Mouse (Mus musculus): Measurements from ENCODE around the gene 1700001O22Rik. TPM values are rescaled to one million over a fixed set of nuclear protein-coding genes. Genes with fewer than 3 reads are reported as not detected.

The 1700001O22Rik gene
- 2.1 and 2.6 TPM in 2 replicates for polyA plus RNA-seq (2015; fragmentation: Nextera tagmentation; extraction: Ambion mirVana)

DNA sequence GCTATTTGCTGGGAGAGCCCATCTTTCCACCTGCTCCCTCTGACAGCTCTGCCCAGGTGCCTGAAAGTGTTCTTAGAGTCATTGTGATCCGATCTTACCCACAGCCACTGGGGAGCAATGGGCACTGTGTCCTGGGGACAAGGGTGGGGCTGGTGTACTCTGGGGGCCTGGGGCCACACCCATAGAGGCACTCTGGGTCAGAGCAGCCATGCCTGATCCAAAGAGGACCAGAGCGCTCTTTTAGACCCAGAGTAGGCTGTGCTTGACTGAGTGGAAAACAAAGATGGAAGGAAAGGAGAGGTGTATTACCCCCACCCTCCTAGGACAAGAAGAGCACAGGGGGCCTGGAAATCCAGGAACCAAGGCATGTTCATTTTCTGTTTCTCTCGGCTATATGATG lies at the start of gene 1700001O22Rik:
Gene 1700001O22Rik (minus strand): TSS at position 58 of the 400 bp plus-strand sequence.
- H3K27ac ChIP-seq, result no peak within 1 kb of the TSS
- peaks cover 25% of the 10 kb centered on the region for H3K4me1 ChIP-seq (replicated peaks)
- 80% methylated on average over 3 of the region's 3 CpGs for WGBS
- H3K4me3 ChIP-seq, result no peak within 1 kb of the TSS
- ATAC-seq (replicated peaks; ENCODE audit: insufficient number of reproducible peaks, insufficient read depth, low FRiP score, low read depth), result no peak
- peaks cover 40% of the 10 kb centered on the region for H3K27me3 ChIP-seq
- H3K9me3 ChIP-seq (replicated peaks), result no peaks in the 10 kb centered on the region
- no peak within 1 kb of the TSS for H3K9ac ChIP-seq
- H3K4me2 ChIP-seq, result no peak within 1 kb of the TSS
- no peaks in the 10 kb centered on the region for H3K36me3 ChIP-seq

DNA sequence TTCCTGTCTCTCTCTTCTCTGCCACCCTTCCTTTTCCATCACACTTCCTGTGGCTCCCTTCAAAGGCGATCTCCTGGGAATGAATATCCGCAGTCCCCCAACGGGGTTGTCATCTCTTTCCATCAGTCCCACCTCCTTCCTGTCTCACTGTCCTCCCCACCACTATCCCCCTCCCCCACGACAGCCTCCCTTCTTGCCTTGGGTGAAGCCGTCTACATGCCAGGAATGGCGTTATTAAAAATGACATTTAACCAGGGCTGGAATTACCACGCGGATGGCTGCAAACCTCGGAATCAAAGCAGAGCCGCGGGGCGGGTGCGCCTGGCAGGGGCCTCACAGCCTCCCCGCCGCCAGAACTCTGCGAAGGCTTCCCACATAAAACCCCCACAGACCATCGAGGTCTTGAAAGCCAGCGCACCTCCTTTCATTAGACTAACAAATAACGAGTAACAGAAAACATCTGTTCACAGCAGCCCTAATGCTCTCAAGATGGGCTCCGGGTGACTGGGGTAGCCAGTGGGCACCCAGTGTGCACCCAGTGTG lies 49.4 kb upstream of the 1700001O22Rik start:
- Histone ChIP-seq H3K27ac (no peak overlapping the region), H3K4me2 (no peak overlapping the region), H3K36me3 (no peaks in the 10 kb centered on the region), H3K9me3 (replicated peaks) (no peaks in the 10 kb centered on the region), H3K9ac (no peak overlapping the region), H3K4me3 (no peak overlapping the region), H3K4me1 (replicated peaks) (peaks cover 30% of the 10 kb centered on the region), H3K27me3 (no peaks in the 10 kb centered on the region)
- WGBS, result 33% methylated on average over 20 of the region's 20 CpGs
- ATAC-seq (replicated peaks; ENCODE audit: insufficient number of reproducible peaks, insufficient read depth, low FRiP score, low read depth), result no peak

DNA sequence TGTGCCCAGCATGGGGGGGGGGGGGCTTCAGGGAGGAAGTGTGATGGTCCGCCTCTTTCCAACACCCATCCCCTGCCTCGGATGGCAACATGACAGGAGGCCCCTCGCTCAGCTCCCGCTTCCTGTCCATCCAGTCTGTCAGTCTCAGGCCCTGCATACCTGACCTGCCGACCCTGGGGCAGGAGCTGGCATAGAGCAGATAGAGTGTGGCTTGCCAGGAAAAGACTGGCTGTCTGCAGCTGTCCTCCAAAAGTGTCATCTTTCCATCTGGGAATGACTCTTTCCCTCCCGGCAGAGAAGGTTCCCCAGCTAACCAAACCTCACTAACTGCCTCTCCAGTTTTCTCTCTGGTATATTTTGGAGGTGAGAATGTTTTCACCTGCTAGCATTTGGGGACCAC lies 47.1 kb upstream of the 1700001O22Rik start:
- Histone ChIP-seq H3K27me3 (no peaks in the 10 kb centered on the region), H3K27ac (no peak overlapping the region), H3K4me2 (no peak overlapping the region), H3K9ac (no peak overlapping the region), H3K36me3 (no peaks in the 10 kb centered on the region), H3K9me3 (replicated peaks) (no peaks in the 10 kb centered on the region), H3K4me3 (no peak overlapping the region), H3K4me1 (replicated peaks) (peaks cover 48% of the 10 kb centered on the region)
- no peak for ATAC-seq (replicated peaks; ENCODE audit: insufficient number of reproducible peaks, insufficient read depth, low FRiP score, low read depth)
- 26% methylated on average over 6 of the region's 6 CpGs for WGBS

DNA sequence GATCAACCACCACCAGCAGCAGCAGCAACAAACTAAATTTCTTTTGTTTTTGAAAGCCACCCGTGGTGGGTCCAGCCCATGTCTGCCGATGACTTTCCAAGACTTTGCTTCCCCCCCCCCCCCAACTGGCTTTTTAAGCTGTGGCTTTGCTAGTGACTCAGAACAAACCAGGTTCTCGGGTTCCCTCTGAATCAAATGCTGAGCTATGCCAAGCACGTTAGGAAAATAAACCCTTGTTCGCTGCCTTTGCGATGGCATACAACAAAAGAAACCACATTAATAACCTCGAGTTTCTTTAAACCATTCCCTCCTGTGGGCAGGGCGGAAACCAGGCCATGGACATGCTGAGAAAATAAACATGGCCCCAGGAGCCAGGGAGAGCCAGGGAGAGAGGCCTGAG lies 44.7 kb upstream of the 1700001O22Rik start:
- no peak overlapping the region for H3K9ac ChIP-seq
- H3K4me3 ChIP-seq, result no peak overlapping the region
- H3K9me3 ChIP-seq (replicated peaks), result no peaks in the 10 kb centered on the region
- no peak for ATAC-seq (replicated peaks; ENCODE audit: insufficient number of reproducible peaks, insufficient read depth, low FRiP score, low read depth)
- no peak overlapping the region for H3K27ac ChIP-seq
- WGBS, result 70% methylated on average over 8 of the region's 8 CpGs
- H3K27me3 ChIP-seq, result 0 out of 2 replicates have a peak, but pooled peaks cover 5% of the 10 kb centered on the region
- H3K4me1 ChIP-seq (replicated peaks), result peaks cover 52% of the 10 kb centered on the region
- H3K4me2 ChIP-seq, result no peak overlapping the region
- H3K36me3 ChIP-seq, result no peaks in the 10 kb centered on the region

DNA sequence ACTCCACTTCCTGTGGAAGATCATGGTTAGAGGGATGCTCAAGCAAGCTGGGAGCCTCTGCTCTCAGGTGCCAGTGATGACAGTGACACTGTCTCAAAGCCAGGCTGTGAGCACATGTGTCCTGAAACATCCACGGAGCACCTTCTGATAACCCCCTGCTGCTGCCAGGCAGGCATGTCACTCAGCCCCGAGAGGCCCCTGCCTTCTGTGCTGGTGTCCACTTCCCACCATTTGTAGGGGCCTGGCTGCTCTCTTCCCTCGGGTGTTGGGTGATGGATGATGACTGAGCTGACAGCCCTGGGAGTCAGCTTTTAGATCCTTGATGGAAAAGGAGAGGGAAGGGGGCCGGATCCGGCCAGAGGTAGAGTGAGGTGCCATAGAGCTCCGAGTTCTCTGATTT lies 43.3 kb upstream of the 1700001O22Rik start:
- H3K4me3 ChIP-seq, result peak overlapping the region; percentile 9
- 11% methylated on average over 6 of the region's 6 CpGs for WGBS
- H3K9ac ChIP-seq, result no peak overlapping the region
- no peaks in the 10 kb centered on the region for H3K9me3 ChIP-seq (replicated peaks)
- H3K27me3 ChIP-seq, result 0 out of 2 replicates have a peak, but pooled peaks cover 5% of the 10 kb centered on the region
- peak overlapping the region; percentile 63 for H3K27ac ChIP-seq
- H3K36me3 ChIP-seq, result no peaks in the 10 kb centered on the region
- peak overlapping the region; percentile 80 for H3K4me2 ChIP-seq
- peak; percentile 40; the same call in 1 of the 2 replicates for ATAC-seq (replicated peaks; ENCODE audit: insufficient number of reproducible peaks, insufficient read depth, low FRiP score, low read depth)
- peaks cover 50% of the 10 kb centered on the region for H3K4me1 ChIP-seq (replicated peaks)

DNA sequence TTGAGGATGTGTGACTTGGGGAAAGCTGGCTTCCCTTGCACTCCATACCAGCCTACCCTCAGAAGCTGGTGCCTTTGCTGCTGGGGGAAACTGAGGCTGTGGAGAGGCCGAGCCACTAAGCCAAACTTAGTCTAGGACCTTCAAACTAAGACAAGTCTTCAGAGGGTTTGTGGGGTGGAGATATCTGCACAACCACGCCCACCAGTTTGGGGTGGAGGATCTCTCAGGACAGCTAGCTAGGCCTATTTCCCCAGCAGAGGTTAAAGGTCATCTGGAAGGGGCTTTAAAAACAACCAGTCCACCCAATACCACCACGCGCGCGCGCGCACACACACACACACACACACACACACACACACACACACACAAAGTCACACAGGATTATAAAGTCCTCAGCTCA lies 42.8 kb upstream of the 1700001O22Rik start:
- no peak for ATAC-seq (replicated peaks; ENCODE audit: insufficient number of reproducible peaks, insufficient read depth, low FRiP score, low read depth)
- Histone ChIP-seq H3K4me1 (replicated peaks) (peaks cover 46% of the 10 kb centered on the region), H3K9me3 (replicated peaks) (no peaks in the 10 kb centered on the region), H3K27ac (peak overlapping the region; percentile 63), H3K36me3 (no peaks in the 10 kb centered on the region), H3K9ac (peak overlapping the region; percentile 67), H3K4me2 (peak overlapping the region; percentile 80), H3K27me3 (0 out of 2 replicates have a peak, but pooled peaks cover 5% of the 10 kb centered on the region), H3K4me3 (peak overlapping the region; percentile 61)
- 26% methylated on average over 8 of the region's 8 CpGs for whole genome bisulfite sequencing

DNA sequence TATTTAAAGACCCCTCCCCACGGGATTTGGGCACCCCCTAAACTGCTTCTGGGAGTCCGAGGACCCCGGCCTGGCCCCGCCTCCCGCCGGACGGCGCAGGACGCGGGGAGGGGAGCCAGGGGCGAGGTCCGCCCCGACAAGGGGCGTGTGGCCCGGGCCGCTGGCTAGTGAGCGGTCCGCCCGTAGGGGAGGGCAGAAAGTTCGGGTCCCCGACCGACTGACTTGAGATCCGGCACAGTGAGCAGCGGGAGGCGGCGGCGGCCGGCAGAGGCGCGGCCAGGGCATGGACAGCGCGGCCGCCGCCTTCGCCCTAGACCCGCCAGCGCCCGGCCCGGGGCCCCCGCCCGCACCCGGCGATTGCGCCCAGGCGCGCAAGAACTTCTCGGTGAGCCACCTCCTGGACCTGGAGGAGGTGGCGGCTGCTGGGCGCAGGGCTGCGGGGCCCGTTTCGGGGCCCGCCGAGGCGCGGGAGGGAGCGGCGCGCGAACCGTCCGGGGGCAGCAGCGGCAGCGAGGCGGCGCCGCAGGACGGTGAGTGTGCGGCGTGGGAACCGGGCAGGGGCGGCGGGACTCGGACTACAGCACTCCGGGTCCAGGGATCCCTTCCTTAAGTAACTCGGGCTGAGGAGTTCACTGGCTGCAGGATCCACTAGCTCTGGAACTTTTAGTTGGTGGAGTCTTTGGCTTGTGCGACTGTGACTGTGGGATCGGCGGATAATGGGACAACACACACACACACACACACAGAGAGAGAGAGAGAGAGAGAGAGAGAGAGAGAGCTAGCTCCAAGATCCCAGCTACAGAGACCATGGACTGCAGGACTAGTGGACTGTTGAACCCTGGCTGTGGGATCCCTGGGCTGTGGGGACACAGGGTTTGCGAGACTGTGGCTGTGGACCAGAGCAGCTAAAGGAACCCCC lies 42.0 kb upstream of the 1700001O22Rik start:
- Histone ChIP-seq H3K36me3 (no peaks in the 10 kb centered on the region), H3K4me1 (replicated peaks) (peaks cover 38% of the 10 kb centered on the region), H3K27me3 (0 out of 2 replicates have a peak, but pooled peaks cover 5% of the 10 kb centered on the region), H3K9ac (peak overlapping the region; percentile 67), H3K9me3 (replicated peaks) (no peaks in the 10 kb centered on the region), H3K27ac (peak overlapping the region; percentile 63), H3K4me3 (peak overlapping the region; percentile 61), H3K4me2 (peak overlapping the region; percentile 80)
- 0 out of 2 replicates have a peak, but pooled peaks have one; percentile 21 for ATAC-seq (replicated peaks; ENCODE audit: insufficient number of reproducible peaks, insufficient read depth, low FRiP score, low read depth)
- under 1% methylated on average over 78 of the region's 80 CpGs for WGBS

DNA sequence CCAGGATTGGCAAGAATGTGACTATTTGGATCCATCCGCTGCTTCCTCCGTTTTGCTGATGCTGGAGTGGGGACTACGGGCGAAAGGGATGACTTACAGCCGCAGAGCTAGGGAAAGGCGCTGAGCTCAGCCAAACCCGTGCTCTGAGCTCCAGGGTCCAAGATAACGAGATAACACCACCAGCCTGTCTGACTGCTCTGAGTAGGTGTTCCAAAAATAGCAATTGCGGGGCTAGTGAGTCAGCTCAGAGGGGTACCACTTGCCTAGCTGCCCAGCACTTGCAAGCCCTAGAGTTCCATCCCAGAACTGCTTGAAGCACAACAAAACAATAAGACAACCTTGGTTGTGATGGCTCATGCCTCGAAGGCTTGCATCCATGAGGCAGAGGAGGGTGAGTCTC lies 39.2 kb upstream of the 1700001O22Rik start:
- peak; percentile 44; the same call in 1 of the 2 replicates for ATAC-seq (replicated peaks; ENCODE audit: insufficient number of reproducible peaks, insufficient read depth, low FRiP score, low read depth)
- Histone ChIP-seq H3K4me3 (no peak overlapping the region; the same call in 1 of the 2 replicates), H3K27ac (peak overlapping the region; percentile 48), H3K4me1 (replicated peaks) (peaks cover 35% of the 10 kb centered on the region), H3K9ac (no peak overlapping the region), H3K36me3 (no peaks in the 10 kb centered on the region), H3K9me3 (replicated peaks) (no peaks in the 10 kb centered on the region), H3K4me2 (peak overlapping the region; percentile 36), H3K27me3 (0 out of 2 replicates have a peak, but pooled peaks cover 5% of the 10 kb centered on the region)
- WGBS, result 16% methylated on average over 10 of the region's 10 CpGs

DNA sequence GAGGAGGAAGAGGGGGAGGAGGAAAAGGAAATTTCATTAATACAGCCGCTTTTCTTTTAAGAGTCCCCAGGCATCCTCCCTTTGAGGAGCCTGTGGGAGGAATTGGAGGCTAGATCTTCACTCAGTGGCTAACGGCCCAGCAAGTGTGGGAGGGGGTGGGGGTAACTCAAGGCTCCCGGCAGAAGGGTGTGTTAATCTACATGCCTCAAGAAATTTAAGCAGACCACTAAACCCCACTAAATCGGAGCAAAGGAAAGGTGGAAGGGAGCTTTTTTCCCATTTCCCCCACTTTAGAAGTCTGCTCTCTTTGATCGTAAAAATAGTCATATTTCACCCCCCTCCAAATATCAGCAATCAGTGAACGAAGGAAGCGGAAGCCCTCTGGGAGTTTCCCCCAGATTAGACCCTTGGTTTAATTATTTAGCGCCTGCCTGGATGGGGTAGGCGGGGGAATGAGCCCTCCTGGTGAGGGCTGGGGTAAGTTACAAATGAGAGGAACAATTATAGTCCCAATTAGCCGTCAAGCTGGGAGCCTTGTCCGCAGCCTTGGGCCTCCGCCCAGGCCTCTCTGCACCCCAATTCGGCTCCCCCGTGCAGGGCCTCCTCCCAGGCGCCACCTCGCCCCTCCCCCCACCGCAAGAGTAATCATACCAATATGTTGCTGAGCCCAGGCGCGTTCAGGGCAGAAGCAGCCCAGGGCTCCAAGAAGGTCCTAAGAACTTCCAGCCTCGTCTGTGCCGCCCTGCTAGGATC lies 33.0 kb upstream of the 1700001O22Rik start:
- no peaks in the 10 kb centered on the region for H3K27me3 ChIP-seq
- 27% methylated on average over 21 of the region's 21 CpGs for WGBS
- no peak overlapping the region for H3K4me3 ChIP-seq
- no peak for ATAC-seq (replicated peaks; ENCODE audit: insufficient number of reproducible peaks, insufficient read depth, low FRiP score, low read depth)
- no peaks in the 10 kb centered on the region for H3K36me3 ChIP-seq
- peaks cover 23% of the 10 kb centered on the region for H3K4me1 ChIP-seq (replicated peaks)
- H3K9me3 ChIP-seq (replicated peaks), result no peaks in the 10 kb centered on the region
- no peak overlapping the region for H3K9ac ChIP-seq
- 0 out of 2 replicates have a peak overlapping the region, but pooled peaks have one; percentile 5 for H3K27ac ChIP-seq
- peak overlapping the region; percentile 5; the same call in 1 of the 2 replicates for H3K4me2 ChIP-seq

DNA sequence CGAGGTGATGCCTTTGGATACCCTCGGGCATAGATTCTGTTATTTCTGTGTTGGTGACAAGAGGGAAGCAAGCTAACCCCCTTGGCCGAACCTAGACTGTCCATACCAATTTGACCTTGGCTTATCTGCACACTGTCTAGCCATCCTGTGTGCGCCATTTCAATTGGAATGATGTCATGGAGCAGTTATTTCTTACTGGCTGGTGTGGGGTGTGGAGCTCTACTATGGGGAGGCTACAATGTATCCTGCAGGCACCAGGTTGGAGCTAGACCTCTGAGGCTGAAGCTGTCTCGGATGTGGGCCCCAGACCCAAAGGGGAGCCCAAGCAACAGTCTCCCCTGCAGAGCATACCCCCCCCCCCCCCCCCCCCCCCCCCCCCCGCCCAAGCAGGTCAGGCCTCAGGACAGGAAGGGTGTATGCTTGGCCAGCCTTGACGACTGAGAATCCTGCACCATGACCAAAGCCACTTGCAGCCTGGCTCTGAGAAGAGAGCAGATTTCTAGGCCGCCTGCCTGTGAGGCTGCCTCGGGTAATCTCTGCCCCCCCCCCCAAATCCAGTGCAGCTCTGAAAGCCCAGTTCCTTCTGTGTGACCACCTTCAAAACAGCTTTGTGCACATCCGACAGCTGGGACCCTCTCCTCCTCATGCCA lies 31.0 kb upstream of the 1700001O22Rik start, which contains the start of gene Prrx2:
Gene Prrx2 (plus strand): TSS at position 600 of the 650 bp plus-strand sequence.
- no peak within 1 kb of the TSS for H3K4me2 ChIP-seq
- peak within 1 kb of the TSS; percentile 53 for H3K27ac ChIP-seq
- peaks cover 23% of the 10 kb centered on the region for H3K4me1 ChIP-seq (replicated peaks)
- no peak within 1 kb of the TSS for H3K9ac ChIP-seq
- H3K9me3 ChIP-seq (replicated peaks), result no peaks in the 10 kb centered on the region
- ATAC-seq (replicated peaks; ENCODE audit: insufficient number of reproducible peaks, insufficient read depth, low FRiP score, low read depth), result no peak
- H3K4me3 ChIP-seq, result no peak within 1 kb of the TSS
- WGBS, result 37% methylated on average over 9 of the region's 10 CpGs
- no peaks in the 10 kb centered on the region for H3K27me3 ChIP-seq
- H3K36me3 ChIP-seq, result no peaks in the 10 kb centered on the region
